Mouse (Mus musculus) heart, postnatal 4 days (tissue): ENCODE measurements around the gene Tspear. TPM values are rescaled to one million over a fixed set of nuclear protein-coding genes. Genes with fewer than 3 reads are reported as not detected.
"Not testable (repeated sequence)": the region's sequence is repeated elsewhere in the genome, so short reads cannot be mapped to it uniquely, and the experiment has no call there.

Experiments used
- DNase-seq: peaks from one replicate; pipeline ENCODE4 v3.0.0; 2021
- total RNA-seq, 2 experiments: library from RNA; stranded (reverse); gene quantifications; 2 replicates each; pipeline ENCODE4 v1.2.3; 2021

Tspear gene
- total RNA-seq, 2 experiments from 2014 or later = not detected

GRCm38 (mm10) chr10:77713734-77714133 is 27.4 kb downstream of the Tspear start:
- no peak for DNase-seq

- no peak for DNase-seq
Observed at GRCm38 (mm10) chr10:77715507-77715906, 29.1 kb downstream of the Tspear start, which contains the start of gene Gm10142. Gm10142 (plus strand) TSS chr10:77715807.

GRCm38 (mm10) chr10:77720299-77720698 is 33.9 kb downstream of the Tspear start, which contains the start of gene Krtap12-1:
Krtap12-1 (plus strand) TSS chr10:77720599.
- not testable (repeated sequence) for DNase-seq

- DNase-seq = no peak
Observed at GRCm38 (mm10) chr10:77724855-77725254, 38.5 kb downstream of the Tspear start.

GRCm38 (mm10) chr10:77726186-77726585 is 39.8 kb downstream of the Tspear start, which contains the start of gene Gm10100:
Gm10100 (plus strand) TSS chr10:77726486.
- no peak for DNase-seq

GRCm38 (mm10) chr10:77728280-77728679 is 41.9 kb downstream of the Tspear start:
- no peak for DNase-seq

GRCm38 (mm10) chr10:77729241-77729640 is 42.9 kb downstream of the Tspear start:
- DNase-seq = no peak

GRCm38 (mm10) chr10:77735928-77736327 is 49.6 kb downstream of the Tspear start:
- no peak for DNase-seq

- DNase-seq = no peak
Observed at GRCm38 (mm10) chr10:77738929-77739328, 52.6 kb downstream of the Tspear start.

- DNase-seq = not testable (repeated sequence)
Observed at GRCm38 (mm10) chr10:77741924-77742688, 55.7 kb downstream of the Tspear start, which contains the start of gene Gm18596. Gm18596 (minus strand) TSS chr10:77742638.

GRCm38 (mm10) chr10:77750686-77751085 is 64.3 kb downstream of the Tspear start:
- not testable (repeated sequence) for DNase-seq

- DNase-seq = not testable (repeated sequence)
Observed at GRCm38 (mm10) chr10:77751254-77751653, 64.9 kb downstream of the Tspear start, which contains the start of gene Gm9736. Gm9736 (minus strand) TSS chr10:77751354.

- DNase-seq = not testable (repeated sequence)
Observed at GRCm38 (mm10) chr10:77752312-77752711, 65.9 kb downstream of the Tspear start.

- DNase-seq = no peak
Observed at GRCm38 (mm10) chr10:77753448-77753847, 67.1 kb downstream of the Tspear start.

GRCm38 (mm10) chr10:77759582-77759981 is 73.2 kb downstream of the Tspear start, which contains the start of gene Gm3233:
Gm3233 (minus strand) TSS chr10:77759682.
- not testable (repeated sequence) for DNase-seq

GRCm38 (mm10) chr10:77769727-77770126 is 83.4 kb downstream of the Tspear start:
- no peak for DNase-seq

GRCm38 (mm10) chr10:77771225-77771624 is 84.9 kb downstream of the Tspear start, which contains the start of gene Gm3238:
Gm3238 (minus strand) TSS chr10:77771325.
- DNase-seq = not testable (repeated sequence)

GRCm38 (mm10) chr10:77772142-77772541 is 85.8 kb downstream of the Tspear start:
- DNase-seq = not testable (repeated sequence)

GRCm38 (mm10) chr10:77776844-77777243 is 90.5 kb downstream of the Tspear start, which contains the start of gene Gm7138:
Gm7138 (minus strand) TSS chr10:77776944.
- not testable (repeated sequence) for DNase-seq

GRCm38 (mm10) chr10:77782442-77782841 is 96.1 kb downstream of the Tspear start, which contains the start of gene Gm3250:
Gm3250 (minus strand) TSS chr10:77782542.
- DNase-seq = not testable (repeated sequence)

GRCm38 (mm10) chr10:77783396-77783795 is 97.0 kb downstream of the Tspear start:
- DNase-seq = not testable (repeated sequence)

- peak; percentile 28 for DNase-seq
Observed at GRCm38 (mm10) chr10:77787876-77788275, 101.5 kb downstream of the Tspear start, which contains the start of gene Gm7137. Gm7137 (minus strand) TSS chr10:77788200.

GRCm38 (mm10) chr10:77788621-77789020 is 102.3 kb downstream of the Tspear start:
- DNase-seq = no peak
